Mouse (Mus musculus): Measurements from ENCODE around the gene Cdca8. TPM values are rescaled to one million over a fixed set of nuclear protein-coding genes. Genes with fewer than 3 reads are reported as not detected.

Gene Cdca8
- polyA plus RNA-seq, 1 experiment from 2014 or later: 141 TPM

- no peak for ATAC-seq (ENCODE audit: insufficient number of reproducible peaks, insufficient read depth, low FRiP score, low TSS enrichment, low read depth)
- Histone ChIP-seq H3K4me3 (no peak overlapping the region), H3K27ac (no peak overlapping the region), H3K4me2 (no peak overlapping the region), H3K36me3 (no peaks in the 10 kb centered on the region), H3K27me3 (peaks cover 34% of the 10 kb centered on the region), H3K9me3 (no peaks in the 10 kb centered on the region), H3K4me1 (peaks cover 64% of the 10 kb centered on the region), H3K9ac (no peak overlapping the region)
- WGBS: 74% methylated on average over 8 of the region's 8 CpGs
Measured at GRCm38 (mm10) chr4:124971094-124971493, 32.0 kb upstream of the Cdca8 start.

GRCm38 (mm10) chr4:124970677-124971076, 31.6 kb upstream of the Cdca8 start:
- H3K4me1 ChIP-seq: peaks cover 64% of the 10 kb centered on the region
- peak overlapping the region; percentile 3; the same call in 1 of the 2 replicates for H3K9ac ChIP-seq
- no peak overlapping the region for H3K4me2 ChIP-seq
- peak overlapping the region; percentile 89; the same call in 1 of the 2 replicates for H3K27ac ChIP-seq
- H3K4me3 ChIP-seq: no peak overlapping the region
- no peaks in the 10 kb centered on the region for H3K9me3 ChIP-seq
- 36% methylated on average over 5 of the region's 5 CpGs for WGBS
- no peak for ATAC-seq (ENCODE audit: insufficient number of reproducible peaks, insufficient read depth, low FRiP score, low TSS enrichment, low read depth)
- peaks cover 38% of the 10 kb centered on the region for H3K27me3 ChIP-seq
- no peaks in the 10 kb centered on the region for H3K36me3 ChIP-seq

GRCm38 (mm10) chr4:124970194-124970593, 31.1 kb upstream of the Cdca8 start:
- 64% methylated on average over 11 of the region's 11 CpGs for WGBS
- peak overlapping the region; percentile 89 for H3K27ac ChIP-seq
- peak overlapping the region; percentile 3; the same call in 1 of the 2 replicates for H3K9ac ChIP-seq
- no peak for ATAC-seq (ENCODE audit: insufficient number of reproducible peaks, insufficient read depth, low FRiP score, low TSS enrichment, low read depth)
- peaks cover 43% of the 10 kb centered on the region for H3K27me3 ChIP-seq
- no peak overlapping the region for H3K4me3 ChIP-seq
- H3K9me3 ChIP-seq: no peaks in the 10 kb centered on the region
- H3K36me3 ChIP-seq: no peaks in the 10 kb centered on the region
- H3K4me1 ChIP-seq: peaks cover 67% of the 10 kb centered on the region
- H3K4me2 ChIP-seq: no peak overlapping the region

DNA sequence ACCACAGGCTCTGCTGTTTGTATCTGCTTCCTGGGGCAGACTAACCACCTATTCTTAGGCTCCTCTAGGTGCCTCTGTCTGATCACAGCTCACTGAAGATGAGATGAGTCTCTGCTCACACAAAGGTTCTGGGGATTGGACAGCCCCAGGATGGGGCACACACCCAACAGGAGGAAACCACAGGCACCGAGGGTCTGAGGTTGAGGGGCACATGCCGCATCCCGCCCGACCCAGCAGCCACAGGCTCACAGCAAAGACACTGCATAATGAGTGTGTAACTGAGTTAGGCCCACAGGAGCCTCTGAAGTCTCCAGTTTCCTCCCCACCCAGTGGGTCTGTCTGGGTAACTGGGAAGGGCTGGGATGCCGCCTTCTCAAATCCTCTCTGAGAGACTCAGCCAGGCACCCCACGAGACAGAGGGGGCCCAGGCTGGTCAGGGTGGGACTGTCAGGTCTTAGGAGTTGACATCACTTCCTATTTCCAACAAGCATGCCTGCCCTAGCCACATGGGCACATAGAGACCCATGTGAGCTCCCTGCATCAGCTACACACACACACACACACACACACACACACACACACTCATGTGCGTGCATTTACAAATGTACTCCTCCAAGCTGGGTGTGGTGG, 30.2 kb upstream of the Cdca8 start:
- H3K4me2 ChIP-seq: peak overlapping the region; percentile 41
- 32% methylated on average over 7 of the region's 7 CpGs for WGBS
- H3K9ac ChIP-seq: peak overlapping the region; percentile 46; the same call in 1 of the 2 replicates
- peak overlapping the region; percentile 89 for H3K27ac ChIP-seq
- H3K4me3 ChIP-seq: no peak overlapping the region
- peaks cover 42% of the 10 kb centered on the region for H3K27me3 ChIP-seq
- peak; percentile 45; the same call in 1 of the 2 replicates for ATAC-seq (ENCODE audit: insufficient number of reproducible peaks, insufficient read depth, low FRiP score, low TSS enrichment, low read depth)
- H3K4me1 ChIP-seq: peaks cover 66% of the 10 kb centered on the region
- no peaks in the 10 kb centered on the region for H3K36me3 ChIP-seq
- no peaks in the 10 kb centered on the region for H3K9me3 ChIP-seq

DNA sequence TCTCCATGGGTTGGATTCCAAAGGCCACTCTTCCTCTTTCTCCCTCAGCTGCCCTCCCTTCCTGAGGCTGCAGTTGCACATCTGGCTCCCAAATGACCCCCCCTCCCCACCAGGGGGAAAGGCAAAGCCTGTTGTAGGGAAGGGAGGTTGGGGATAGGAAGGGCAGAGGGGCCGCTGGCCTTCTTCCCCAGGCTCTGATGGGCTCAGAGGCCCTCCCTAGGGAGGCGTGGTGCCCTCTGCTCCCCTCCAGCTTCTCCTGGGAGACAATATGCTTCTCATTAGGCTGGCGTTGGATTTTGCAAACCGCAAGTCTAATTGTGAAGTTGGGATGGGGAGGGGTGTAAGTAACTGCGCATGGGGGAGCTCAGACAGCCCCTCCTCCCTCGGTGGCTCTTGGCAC, 29.6 kb upstream of the Cdca8 start:
- Histone ChIP-seq H3K9me3 (no peaks in the 10 kb centered on the region), H3K4me3 (no peak overlapping the region), H3K27ac (peak overlapping the region; percentile 89), H3K4me2 (peak overlapping the region; percentile 41), H3K36me3 (no peaks in the 10 kb centered on the region), H3K27me3 (peaks cover 36% of the 10 kb centered on the region), H3K9ac (peak overlapping the region; percentile 46; the same call in 1 of the 2 replicates), H3K4me1 (peaks cover 66% of the 10 kb centered on the region)
- 15% methylated on average over 6 of the region's 6 CpGs for WGBS
- peak; percentile 46; the same call in 1 of the 2 replicates for ATAC-seq (ENCODE audit: insufficient number of reproducible peaks, insufficient read depth, low FRiP score, low TSS enrichment, low read depth)

- peaks cover 14% of the 10 kb centered on the region for H3K27me3 ChIP-seq
- no peak overlapping the region; the same call in 1 of the 2 replicates for H3K27ac ChIP-seq
- H3K9ac ChIP-seq: peak overlapping the region; percentile 49; the same call in 1 of the 2 replicates
- H3K4me1 ChIP-seq: peaks cover 40% of the 10 kb centered on the region
- H3K36me3 ChIP-seq: no peaks in the 10 kb centered on the region
- no peak overlapping the region for H3K4me2 ChIP-seq
- 26% methylated on average over 8 of the region's 8 CpGs for WGBS
- no peak overlapping the region for H3K4me3 ChIP-seq
- no peak for ATAC-seq (ENCODE audit: insufficient number of reproducible peaks, insufficient read depth, low FRiP score, low TSS enrichment, low read depth)
- H3K9me3 ChIP-seq: no peaks in the 10 kb centered on the region
Measured at GRCm38 (mm10) chr4:124964912-124965599, 25.9 kb upstream of the Cdca8 start.

DNA sequence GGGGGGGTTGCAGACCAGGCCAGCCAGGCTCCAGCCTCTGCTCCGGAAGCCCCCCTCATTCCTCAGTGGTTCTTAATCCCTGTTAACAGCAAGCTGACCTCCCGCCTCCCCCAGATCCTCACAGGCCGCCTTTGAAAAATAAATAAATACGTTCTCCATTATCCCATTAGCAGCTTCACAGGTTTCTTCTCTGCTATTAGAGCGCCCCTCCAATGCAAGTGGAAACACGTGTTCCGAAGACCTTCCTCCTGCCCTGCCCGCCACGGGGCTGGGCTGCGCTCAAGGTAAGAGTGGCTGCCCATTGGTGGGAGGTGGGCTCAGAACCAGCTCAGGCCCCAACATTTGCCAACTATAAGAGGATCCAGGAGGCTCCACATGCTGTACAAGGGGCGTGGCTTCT, 23.5 kb upstream of the Cdca8 start:
- ATAC-seq (ENCODE audit: insufficient number of reproducible peaks, insufficient read depth, low FRiP score, low TSS enrichment, low read depth): no peak
- Histone ChIP-seq H3K4me2 (no peak overlapping the region), H3K9ac (no peak overlapping the region), H3K27me3 (peaks cover 9% of the 10 kb centered on the region), H3K9me3 (no peaks in the 10 kb centered on the region), H3K4me1 (peaks cover 24% of the 10 kb centered on the region), H3K27ac (no peak overlapping the region), H3K36me3 (no peaks in the 10 kb centered on the region), H3K4me3 (no peak overlapping the region)
- 23% methylated on average over 11 of the region's 11 CpGs for WGBS

DNA sequence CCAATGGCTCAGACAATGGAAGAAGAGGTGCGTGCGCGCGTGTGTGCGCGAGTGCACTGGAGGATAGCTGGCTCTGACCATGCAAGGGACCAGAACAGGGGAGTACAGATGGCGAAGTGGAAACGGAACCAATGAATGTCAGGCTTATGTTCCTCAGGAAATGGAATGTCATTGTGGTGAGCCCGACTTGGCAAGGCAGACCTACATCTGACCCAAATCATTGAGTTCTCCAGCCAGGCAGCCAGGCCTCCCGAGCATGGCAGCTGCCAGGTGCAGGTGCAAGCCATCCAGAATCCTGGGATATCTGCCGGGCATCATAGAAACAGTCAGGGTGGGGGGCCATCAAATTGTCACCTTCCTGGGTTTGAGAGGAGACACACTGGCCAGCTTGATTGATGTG, 21.8 kb upstream of the Cdca8 start:
- no peak overlapping the region for H3K4me3 ChIP-seq
- H3K4me1 ChIP-seq: peaks cover 24% of the 10 kb centered on the region
- WGBS: 88% methylated on average over 11 of the region's 11 CpGs
- H3K4me2 ChIP-seq: no peak overlapping the region
- H3K36me3 ChIP-seq: no peaks in the 10 kb centered on the region
- H3K9me3 ChIP-seq: no peaks in the 10 kb centered on the region
- H3K27ac ChIP-seq: no peak overlapping the region
- no peak for ATAC-seq (ENCODE audit: insufficient number of reproducible peaks, insufficient read depth, low FRiP score, low TSS enrichment, low read depth)
- H3K9ac ChIP-seq: no peak overlapping the region
- H3K27me3 ChIP-seq: peaks cover 10% of the 10 kb centered on the region

DNA sequence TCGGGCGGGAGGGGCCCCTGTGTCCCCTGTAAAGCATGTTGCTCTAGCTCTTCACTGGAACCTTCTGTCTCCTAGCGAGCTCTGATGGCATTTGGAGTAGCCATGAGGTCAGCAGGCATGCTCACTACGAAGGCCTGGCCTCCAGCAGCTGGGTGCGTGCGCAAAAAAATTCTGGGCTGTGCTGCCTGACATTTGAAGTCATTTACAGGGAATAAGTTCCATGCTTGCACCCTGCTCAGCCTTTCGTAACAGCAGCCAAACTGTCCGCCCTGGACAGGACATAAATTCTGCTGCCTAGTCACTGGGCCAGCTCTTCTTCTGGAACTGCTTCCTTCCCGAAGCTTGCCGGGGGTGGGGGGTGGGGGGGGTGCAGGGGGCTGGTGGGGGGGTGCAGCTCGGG, 20.0 kb upstream of the Cdca8 start:
- Histone ChIP-seq H3K27ac (0 out of 2 replicates have a peak overlapping the region, but pooled peaks have one; percentile 4), H3K4me2 (no peak overlapping the region), H3K4me3 (no peak overlapping the region), H3K9me3 (no peaks in the 10 kb centered on the region), H3K36me3 (no peaks in the 10 kb centered on the region), H3K9ac (no peak overlapping the region), H3K4me1 (peaks cover 18% of the 10 kb centered on the region), H3K27me3 (peaks cover 2% of the 10 kb centered on the region; the same call in 1 of the 2 replicates)
- no peak for ATAC-seq (ENCODE audit: insufficient number of reproducible peaks, insufficient read depth, low FRiP score, low TSS enrichment, low read depth)
- 45% methylated on average over 11 of the region's 11 CpGs for WGBS

GRCm38 (mm10) chr4:124957284-124957683, 18.2 kb upstream of the Cdca8 start:
- Histone ChIP-seq H3K27ac (no peak overlapping the region), H3K27me3 (peaks cover 12% of the 10 kb centered on the region), H3K36me3 (no peaks in the 10 kb centered on the region), H3K4me2 (no peak overlapping the region), H3K9ac (no peak overlapping the region), H3K4me1 (peaks cover 13% of the 10 kb centered on the region), H3K4me3 (no peak overlapping the region), H3K9me3 (no peaks in the 10 kb centered on the region)
- ATAC-seq (ENCODE audit: insufficient number of reproducible peaks, insufficient read depth, low FRiP score, low TSS enrichment, low read depth): no peak
- WGBS: 86% methylated on average over 2 of the region's 2 CpGs

GRCm38 (mm10) chr4:124953546-124953945, 14.4 kb upstream of the Cdca8 start:
- peaks cover 12% of the 10 kb centered on the region; the same call in 1 of the 2 replicates for H3K27me3 ChIP-seq
- ATAC-seq (ENCODE audit: insufficient number of reproducible peaks, insufficient read depth, low FRiP score, low TSS enrichment, low read depth): no peak

GRCm38 (mm10) chr4:124951036-124951433, 11.9 kb upstream of the Cdca8 start:
- H3K27ac ChIP-seq: no peak overlapping the region
- H3K4me2 ChIP-seq: no peak overlapping the region
- 40% methylated on average over 10 of the region's 10 CpGs for WGBS

More at GRCm38 (mm10) chr4:124953546-124953945, 14.4 kb upstream of the Cdca8 start:
- no peaks in the 10 kb centered on the region for H3K9me3 ChIP-seq
- H3K4me1 ChIP-seq: peaks cover 15% of the 10 kb centered on the region
- no peak overlapping the region for H3K4me2 ChIP-seq
- H3K36me3 ChIP-seq: no peaks in the 10 kb centered on the region
- H3K27ac ChIP-seq: no peak overlapping the region
- no peak overlapping the region for H3K4me3 ChIP-seq
- 0 out of 2 replicates have a peak overlapping the region, but pooled peaks have one; percentile 17 for H3K9ac ChIP-seq
- whole genome bisulfite sequencing: 53% methylated on average over 4 of the region's 4 CpGs

More at GRCm38 (mm10) chr4:124951036-124951433, 11.9 kb upstream of the Cdca8 start:
- H3K9ac ChIP-seq: 0 out of 2 replicates have a peak overlapping the region, but pooled peaks have one; percentile 32
- peaks cover 10% of the 10 kb centered on the region for H3K27me3 ChIP-seq
- ATAC-seq (ENCODE audit: insufficient number of reproducible peaks, insufficient read depth, low FRiP score, low TSS enrichment, low read depth): no peak
- H3K9me3 ChIP-seq: no peaks in the 10 kb centered on the region
- H3K36me3 ChIP-seq: no peaks in the 10 kb centered on the region
- no peak overlapping the region for H3K4me3 ChIP-seq
- peaks cover 14% of the 10 kb centered on the region; the same call in 1 of the 2 replicates for H3K4me1 ChIP-seq
